Mouse (Mus musculus) CD4-positive, CD25-positive, alpha-beta regulatory T cell, adult 2 months (primary cell): ENCODE data around the gene Timp4.

Experiments used
- DNase-seq: peaks from one replicate; pipeline ENCODE4 v3.0.0-alpha.2; 2012; ENCODE audit warnings: low read depth, low spot score

Timp4 gene

GRCm38 (mm10) chr6:115200753-115201152 is 51.3 kb downstream of the Timp4 start:
- DNase-seq = no peak
